Mouse (Mus musculus) liver, postnatal 0 days (tissue): ENCODE measurements around the gene Mlh1. TPM values are rescaled to one million over a fixed set of nuclear protein-coding genes. Genes with fewer than 3 reads are reported as not detected.
A peak's percentile ranks its signal among the peaks of the same experiment; 100 is the strongest.

Experiments used
- ATAC-seq: fragments of 200-750 bp; cut with Nextera tagmentation; 2 replicates; pipeline ENCODE4 v1.8.0; 2017; ENCODE audit warnings: mild to moderate bottlenecking, moderate library complexity
- DNase-seq: peaks from one replicate; pipeline ENCODE4 v3.0.0-alpha.2; 2016
- H3K27ac ChIP-seq: fragments of 300-500 bp; sonication (generic); 2 replicates; pipeline ENCODE4 v1.5.1; 2014; ENCODE audit warnings: antibody characterized with exemption, moderate library complexity, mild to moderate bottlenecking, low read depth
- H3K27me3 ChIP-seq: fragments of 300-500 bp; sonication (generic); 2 replicates; pipeline ENCODE4 v1.6.1; 2014; ENCODE audit warnings: low read length, control low read depth, mixed read lengths; ENCODE audit not compliant: insufficient read depth
- H3K36me3 ChIP-seq: fragments of 300-500 bp; sonication (generic); replicated peaks from 2 replicates; pipeline ENCODE4 v1.6.1; 2014; ENCODE audit warnings: mild to moderate bottlenecking, control low read depth, low read length, moderate library complexity, mixed read lengths; ENCODE audit not compliant: insufficient read depth
- H3K4me1 ChIP-seq: fragments of 300-500 bp; sonication (generic); 2 replicates; pipeline ENCODE4 v1.6.1; 2014; ENCODE audit warnings: antibody characterized with exemption, mild to moderate bottlenecking, control low read depth; ENCODE audit not compliant: insufficient read depth
- H3K4me2 ChIP-seq: fragments of 300-500 bp; sonication (generic); 2 replicates; pipeline ENCODE4 v1.6.1; 2014; ENCODE audit warnings: low read depth, mild to moderate bottlenecking, low read length, moderate library complexity, mixed read lengths
- H3K4me3 ChIP-seq: fragments of 300-500 bp; sonication (generic); 2 replicates; pipeline ENCODE4 v1.5.1; 2014; ENCODE audit warnings: low read depth, low read length
- H3K9ac ChIP-seq: fragments of 300-500 bp; sonication (generic); replicated peaks from 2 replicates; pipeline ENCODE4 v1.6.1; 2014; ENCODE audit warnings: mild to moderate bottlenecking, moderate library complexity
- H3K9me3 ChIP-seq: fragments of 300-500 bp; sonication (generic); 2 replicates; pipeline ENCODE4 v1.6.1; 2016; ENCODE audit warnings: mild to moderate bottlenecking, control low read depth, low read length, mixed read lengths
- CTCF ChIP-seq: sonication (generic); IDR thresholded peaks from 2 replicates; pipeline ENCODE4 v1.5.1; 2016; ENCODE audit warnings: antibody characterized with exemption, low read depth
- EP300 ChIP-seq: IDR thresholded peaks from 2 replicates; pipeline ENCODE4 v1.6.1; 2016; ENCODE audit warnings: antibody characterized with exemption, low read depth, mild to moderate bottlenecking
- WGBS: fragments of 180-500 bp; shearing (Covaris S2); extraction: QIAGEN DNeasy Blood & Tissue Kit; methylation state at CpG from one replicate; pipeline ENCODE4 v1.1.7; 2014; ENCODE audit not compliant: insufficient replicate concordance; 5-methylcytosine and 5-hydroxymethylcytosine counted together
- polyA plus RNA-seq: library from polyadenylated mRNA; unstranded; fragments of >200 nt; fragmentation: Nextera tagmentation; extraction: Ambion mirVana; gene quantifications from 2 replicates; pipeline ENCODE4 v1.2.1, GENCODE M21; 2015

Gene Mlh1
- polyA plus RNA-seq, 1 experiment from 2014 or later: 10.1 TPM

- Histone ChIP-seq H3K4me2 (no peak overlapping the region), H3K4me1 (peaks cover 12% of the 10 kb centered on the region; the same call in 1 of the 2 replicates), H3K36me3 (peaks cover 23% of the 10 kb centered on the region), H3K9me3 (no peaks in the 10 kb centered on the region), H3K4me3 (no peak overlapping the region), H3K27ac (no peak overlapping the region), H3K9ac (no peak overlapping the region; the same call in 1 of the 2 replicates), H3K27me3 (no peaks in the 10 kb centered on the region)
- 36% methylated on average over 6 of the region's 6 CpGs for WGBS
- TF ChIP-seq EP300: no peak
- no peak for TF ChIP-seq CTCF
- ATAC-seq (peak; percentile 60; the same call in 1 of the 2 replicates), DNase-seq (peak; percentile 39)
Measured at GRCm38 (mm10) chr9:111213501-111213900, 58.1 kb downstream of the Mlh1 start.

GRCm38 (mm10) chr9:111211122-111212041, 60.2 kb downstream of the Mlh1 start:
- no peak overlapping the region for H3K9ac ChIP-seq
- TF ChIP-seq EP300 (no peak), CTCF (no peak)
- ATAC-seq (peak; percentile 62), DNase-seq (no peak)
- H3K4me2 ChIP-seq: no peak overlapping the region
- H3K4me1 ChIP-seq: peaks cover 12% of the 10 kb centered on the region; the same call in 1 of the 2 replicates
- H3K4me3 ChIP-seq: no peak overlapping the region
- no peaks in the 10 kb centered on the region for H3K9me3 ChIP-seq
- H3K36me3 ChIP-seq: peaks cover 18% of the 10 kb centered on the region
- H3K27ac ChIP-seq: peak overlapping the region; percentile 29; the same call in 1 of the 2 replicates
- no peaks in the 10 kb centered on the region for H3K27me3 ChIP-seq
- WGBS: 58% methylated on average over 10 of the region's 10 CpGs

GRCm38 (mm10) chr9:111210412-111210811, 61.2 kb downstream of the Mlh1 start:
- Histone ChIP-seq H3K9me3 (no peaks in the 10 kb centered on the region), H3K27ac (no peak overlapping the region), H3K4me1 (peaks cover 12% of the 10 kb centered on the region; the same call in 1 of the 2 replicates), H3K36me3 (peaks cover 23% of the 10 kb centered on the region), H3K4me3 (no peak overlapping the region), H3K9ac (no peak overlapping the region), H3K27me3 (no peaks in the 10 kb centered on the region), H3K4me2 (no peak overlapping the region)
- no peak for TF ChIP-seq EP300
- no peak for TF ChIP-seq CTCF
- WGBS: 76% methylated on average over 4 of the region's 4 CpGs
- DNase-seq: no peak
- ATAC-seq: no peak

GRCm38 (mm10) chr9:111209158-111209699, 62.4 kb downstream of the Mlh1 start:
- Histone ChIP-seq H3K9me3 (no peaks in the 10 kb centered on the region), H3K4me3 (no peak overlapping the region), H3K9ac (no peak overlapping the region), H3K4me2 (no peak overlapping the region), H3K4me1 (peaks cover 12% of the 10 kb centered on the region; the same call in 1 of the 2 replicates), H3K27me3 (no peaks in the 10 kb centered on the region), H3K36me3 (peaks cover 16% of the 10 kb centered on the region), H3K27ac (no peak overlapping the region)
- DNase-seq: no peak
- 90% methylated on average over 7 of the region's 7 CpGs for WGBS
- no peak for ATAC-seq
- TF ChIP-seq CTCF (no peak), EP300 (no peak)

- H3K4me1 ChIP-seq: peaks cover 10% of the 10 kb centered on the region; the same call in 1 of the 2 replicates
- H3K9me3 ChIP-seq: no peaks in the 10 kb centered on the region
- H3K4me2 ChIP-seq: no peak overlapping the region
- TF ChIP-seq CTCF (no peak), EP300 (no peak)
- H3K27ac ChIP-seq: no peak overlapping the region
- H3K36me3 ChIP-seq: peaks cover 13% of the 10 kb centered on the region; the same call in 1 of the 2 replicates
- 93% methylated on average over 3 of the region's 3 CpGs for WGBS
- H3K27me3 ChIP-seq: no peaks in the 10 kb centered on the region
- no peak overlapping the region for H3K4me3 ChIP-seq
- H3K9ac ChIP-seq: no peak overlapping the region
- no peak for ATAC-seq
- no peak for DNase-seq
Measured at GRCm38 (mm10) chr9:111208185-111208584, 63.4 kb downstream of the Mlh1 start.

GRCm38 (mm10) chr9:111207683-111208082, 63.9 kb downstream of the Mlh1 start:
- no peaks in the 10 kb centered on the region for H3K27me3 ChIP-seq
- no peak for DNase-seq
- no peak overlapping the region for H3K4me2 ChIP-seq
- peaks cover 13% of the 10 kb centered on the region; the same call in 1 of the 2 replicates for H3K36me3 ChIP-seq
- H3K9me3 ChIP-seq: no peaks in the 10 kb centered on the region
- H3K4me3 ChIP-seq: no peak overlapping the region
- no peak for TF ChIP-seq EP300
- no peak for TF ChIP-seq CTCF
- peaks cover 8% of the 10 kb centered on the region; the same call in 1 of the 2 replicates for H3K4me1 ChIP-seq
- no peak overlapping the region for H3K27ac ChIP-seq
- 67% methylated on average over 3 of the region's 3 CpGs for WGBS
- ATAC-seq: no peak
- no peak overlapping the region for H3K9ac ChIP-seq
